Mouse (Mus musculus) myocyte (in vitro differentiated cells): ENCODE results near the gene Calr3.

ENCODE experiments used
- CEBPB ChIP-seq: IDR thresholded peaks from 2 replicates; pipeline ENCODE4 v1.6.1; 2011; ENCODE audit warnings: mild to moderate bottlenecking, moderate library complexity; ENCODE audit not compliant: poor library complexity, insufficient read depth, severe bottlenecking
- E2F4 ChIP-seq: IDR thresholded peaks from one replicate; pipeline ENCODE4 v1.6.1; 2011; ENCODE audit warnings: mild to moderate bottlenecking, control low read depth, moderate library complexity; ENCODE audit not compliant: insufficient read depth
- MAX ChIP-seq: IDR thresholded peaks from one replicate; pipeline ENCODE4 v1.6.1; 2011; ENCODE audit warnings: low read depth, mild to moderate bottlenecking, control low read depth
- MYOG ChIP-seq, 3 experiments: IDR thresholded peaks; one replicate each; pipeline ENCODE4 v1.6.1; 2011; ENCODE audit warnings: control low read depth in 2 of 3, low read depth in 2 of 3, mild to moderate bottlenecking in 2 of 3; ENCODE audit not compliant: insufficient read length in 2 of 3, control insufficient read depth in 1 of 3, insufficient read depth in 1 of 3
- POLR2A ChIP-seq: IDR thresholded peaks from one replicate; pipeline ENCODE4 v1.6.1; 2011; ENCODE audit warnings: low read depth, mild to moderate bottlenecking, control low read depth, moderate library complexity; ENCODE audit not compliant: insufficient read length
- POLR2AphosphoS2 ChIP-seq: IDR thresholded peaks from one replicate; pipeline ENCODE4 v1.6.1; 2011; ENCODE audit warnings: low read depth, control low read depth; ENCODE audit not compliant: insufficient read length
- REST ChIP-seq: IDR thresholded peaks from one replicate; pipeline ENCODE4 v1.6.1; 2011; ENCODE audit warnings: mild to moderate bottlenecking, control low read depth, moderate library complexity; ENCODE audit not compliant: insufficient read depth, insufficient read length
- TCF12 ChIP-seq: IDR thresholded peaks from one replicate; pipeline ENCODE4 v1.6.1; 2011; ENCODE audit warnings: mild to moderate bottlenecking, control low read depth; ENCODE audit not compliant: poor library complexity, insufficient read depth, severe bottlenecking
- USF1 ChIP-seq: IDR thresholded peaks from one replicate; pipeline ENCODE4 v1.6.1; 2011; ENCODE audit warnings: low read depth, mild to moderate bottlenecking, control low read depth, moderate library complexity

GRCm38 (mm10) chr8:72470684-72471083, 27.0 kb upstream of the Calr3 start:
- no peak for TF ChIP-seq POLR2A
- no peak for TF ChIP-seq USF1
- no peak for TF ChIP-seq MYOG (IDR thresholded peaks at IDR 0.05; ENCODE audit: control insufficient read depth in 1 of 3, insufficient read depth in 1 of 3, insufficient read length in 2 of 3, low read depth in 2 of 3)
- no peak for TF ChIP-seq REST
- no peak for TF ChIP-seq POLR2AphosphoS2
- no peak for TF ChIP-seq TCF12
- no peak for TF ChIP-seq MAX
- no peak for TF ChIP-seq CEBPB
- TF ChIP-seq E2F4: no peak
